Mouse (Mus musculus): ENCODE measurements around the gene Ebf3. TPM values are rescaled to one million over a fixed set of nuclear protein-coding genes. Genes with fewer than 3 reads are reported as not detected.

Ebf3 gene
- polyA plus RNA-seq, 1 experiment, result 0.70 TPM

DNA sequence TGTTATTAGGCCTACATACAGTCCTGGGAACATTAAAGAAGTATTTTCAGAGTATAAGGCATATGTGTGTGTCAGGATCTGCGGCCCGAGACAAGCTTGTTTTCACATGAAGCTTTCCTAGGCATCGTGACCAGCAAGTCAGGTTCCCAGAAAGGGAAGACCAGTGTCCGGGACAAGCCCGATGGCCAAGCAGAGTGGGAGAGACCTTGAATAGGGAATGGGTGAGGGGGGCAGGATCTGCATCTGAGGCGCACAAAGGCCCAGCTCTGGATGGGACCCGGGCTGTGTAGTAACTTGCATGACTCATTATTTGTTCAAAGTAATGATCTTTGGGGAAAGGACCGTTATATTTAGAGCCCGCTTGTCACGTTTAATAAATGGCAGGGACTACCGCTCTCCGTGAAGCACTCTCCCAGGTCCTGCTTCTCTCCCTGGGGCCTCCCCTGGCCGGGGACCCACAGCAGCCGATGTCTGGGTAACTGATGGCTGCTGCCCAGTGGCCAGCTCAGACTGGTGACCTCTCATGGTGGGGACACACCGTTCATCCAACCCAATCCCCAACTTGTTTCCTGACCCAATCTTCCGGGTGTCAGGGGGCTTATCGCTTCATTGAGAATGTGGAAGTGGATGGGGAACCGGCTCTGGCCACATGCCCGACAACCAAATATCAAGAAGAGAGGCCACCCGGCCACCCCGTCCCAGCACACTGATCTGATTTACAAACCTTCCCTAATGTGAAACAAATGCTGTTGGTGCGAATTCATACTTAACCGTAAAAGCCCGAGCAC lies 16.5 kb downstream of the Ebf3 start:
- Histone ChIP-seq H3K27me3 (ENCODE audit: control insufficient read depth, insufficient read depth, low read length) (no peaks in the 10 kb centered on the region), H3K36me3 (ENCODE audit: control insufficient read depth, insufficient read depth, low read length) (no peaks in the 10 kb centered on the region), H3K4me1 (ENCODE audit: control insufficient read depth, insufficient read depth, insufficient read length, low read length) (no peaks in the 10 kb centered on the region), H3K27ac (ENCODE audit: insufficient read depth, low read depth, low read length) (no peak overlapping the region), H3K4me3 (ENCODE audit: low read depth, low read length) (no peak overlapping the region)
- TF ChIP-seq CTCF (IDR thresholded peaks at IDR 0.05; ENCODE audit: extremely low read depth, insufficient read length, insufficient replicate concordance, low read depth, low read length), result no peak
- TF ChIP-seq POLR2A (IDR thresholded peaks at IDR 0.05; ENCODE audit: low read depth, low read length), result no peak
- WGBS, result 63% methylated on average over 24 of the region's 24 CpGs

DNA sequence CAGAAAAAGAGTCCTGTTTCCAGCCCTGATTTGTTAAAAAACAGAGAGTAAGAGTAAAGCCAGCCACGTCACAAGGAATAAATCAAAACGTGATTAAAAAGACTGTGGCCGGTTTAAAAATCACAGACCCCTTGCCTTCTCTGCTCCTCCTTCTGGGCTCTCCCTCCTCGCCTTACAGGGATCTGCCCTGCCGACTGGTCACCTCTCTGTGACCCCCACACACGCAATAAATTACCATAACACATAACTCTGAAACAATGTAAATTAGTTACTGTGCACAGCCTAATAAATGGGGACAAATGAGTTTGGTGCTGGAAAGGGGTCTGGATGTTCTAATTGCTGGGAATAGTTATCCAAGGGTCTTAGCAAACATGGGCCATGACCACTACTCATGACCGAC lies 17.1 kb downstream of the Ebf3 start:
- H3K36me3 ChIP-seq (ENCODE audit: control insufficient read depth, insufficient read depth, low read length), result no peaks in the 10 kb centered on the region
- TF ChIP-seq CTCF (IDR thresholded peaks at IDR 0.05; ENCODE audit: extremely low read depth, insufficient read length, insufficient replicate concordance, low read depth, low read length) (no peak), POLR2A (IDR thresholded peaks at IDR 0.05; ENCODE audit: low read depth, low read length) (no peak)
- 61% methylated on average over 7 of the region's 7 CpGs for WGBS
- no peak overlapping the region for H3K27ac ChIP-seq (ENCODE audit: insufficient read depth, low read depth, low read length)
- H3K4me3 ChIP-seq (ENCODE audit: low read depth, low read length), result no peak overlapping the region
- no peaks in the 10 kb centered on the region for H3K27me3 ChIP-seq (ENCODE audit: control insufficient read depth, insufficient read depth, low read length)
- no peaks in the 10 kb centered on the region for H3K4me1 ChIP-seq (ENCODE audit: control insufficient read depth, insufficient read depth, insufficient read length, low read length)

DNA sequence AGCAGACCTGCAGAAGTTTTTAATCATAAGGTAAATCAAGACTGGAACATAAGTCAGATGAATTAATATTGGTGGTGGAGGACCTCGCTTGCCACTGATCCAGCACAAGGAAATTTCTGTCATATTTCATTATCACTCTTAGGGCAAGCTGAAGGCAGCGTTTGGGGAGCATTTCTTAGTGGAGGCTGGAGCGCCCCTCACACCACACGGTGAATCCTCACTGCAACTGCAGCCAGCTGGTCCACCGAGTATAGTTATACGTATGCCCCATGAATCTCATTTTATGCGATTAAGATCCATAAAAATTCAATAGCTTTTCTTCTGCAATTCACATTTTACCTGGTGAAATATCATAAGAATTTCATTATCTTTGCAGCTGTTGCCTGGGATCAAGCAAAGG lies 18.6 kb downstream of the Ebf3 start:
- Histone ChIP-seq H3K27ac (ENCODE audit: insufficient read depth, low read depth, low read length) (no peak overlapping the region), H3K4me1 (ENCODE audit: control insufficient read depth, insufficient read depth, insufficient read length, low read length) (no peaks in the 10 kb centered on the region), H3K4me3 (ENCODE audit: low read depth, low read length) (no peak overlapping the region), H3K27me3 (ENCODE audit: control insufficient read depth, insufficient read depth, low read length) (no peaks in the 10 kb centered on the region), H3K36me3 (ENCODE audit: control insufficient read depth, insufficient read depth, low read length) (no peaks in the 10 kb centered on the region)
- TF ChIP-seq POLR2A (IDR thresholded peaks at IDR 0.05; ENCODE audit: low read depth, low read length) (no peak), CTCF (IDR thresholded peaks at IDR 0.05; ENCODE audit: extremely low read depth, insufficient read length, insufficient replicate concordance, low read depth, low read length) (no peak)
- WGBS, result 78% methylated on average over 7 of the region's 7 CpGs

DNA sequence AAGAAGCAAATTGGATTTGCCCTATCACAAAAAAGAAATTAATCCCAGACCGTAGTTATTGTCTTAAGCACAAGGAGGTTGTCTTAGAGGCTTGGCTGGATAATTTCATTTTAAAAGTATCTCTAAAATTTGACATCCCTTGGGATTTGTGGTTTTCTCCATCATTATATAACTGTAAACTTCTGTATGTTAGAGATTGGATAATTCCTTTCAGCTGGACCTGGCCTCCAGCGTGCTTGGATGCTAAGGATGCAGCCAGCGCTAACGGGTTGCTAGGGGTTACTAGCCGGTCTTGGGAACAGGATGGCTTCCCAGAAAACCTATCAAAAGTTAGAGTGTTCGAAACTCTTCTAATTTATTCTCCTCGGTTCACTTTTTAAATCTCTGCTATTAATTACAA lies 19.8 kb downstream of the Ebf3 start:
- Histone ChIP-seq H3K36me3 (ENCODE audit: control insufficient read depth, insufficient read depth, low read length) (no peaks in the 10 kb centered on the region), H3K4me1 (ENCODE audit: control insufficient read depth, insufficient read depth, insufficient read length, low read length) (no peaks in the 10 kb centered on the region), H3K27me3 (ENCODE audit: control insufficient read depth, insufficient read depth, low read length) (no peaks in the 10 kb centered on the region), H3K27ac (ENCODE audit: insufficient read depth, low read depth, low read length) (no peak overlapping the region), H3K4me3 (ENCODE audit: low read depth, low read length) (no peak overlapping the region)
- TF ChIP-seq CTCF (IDR thresholded peaks at IDR 0.05; ENCODE audit: extremely low read depth, insufficient read length, insufficient replicate concordance, low read depth, low read length) (no peak), POLR2A (IDR thresholded peaks at IDR 0.05; ENCODE audit: low read depth, low read length) (no peak)
- 87% methylated on average over 7 of the region's 7 CpGs for WGBS

DNA sequence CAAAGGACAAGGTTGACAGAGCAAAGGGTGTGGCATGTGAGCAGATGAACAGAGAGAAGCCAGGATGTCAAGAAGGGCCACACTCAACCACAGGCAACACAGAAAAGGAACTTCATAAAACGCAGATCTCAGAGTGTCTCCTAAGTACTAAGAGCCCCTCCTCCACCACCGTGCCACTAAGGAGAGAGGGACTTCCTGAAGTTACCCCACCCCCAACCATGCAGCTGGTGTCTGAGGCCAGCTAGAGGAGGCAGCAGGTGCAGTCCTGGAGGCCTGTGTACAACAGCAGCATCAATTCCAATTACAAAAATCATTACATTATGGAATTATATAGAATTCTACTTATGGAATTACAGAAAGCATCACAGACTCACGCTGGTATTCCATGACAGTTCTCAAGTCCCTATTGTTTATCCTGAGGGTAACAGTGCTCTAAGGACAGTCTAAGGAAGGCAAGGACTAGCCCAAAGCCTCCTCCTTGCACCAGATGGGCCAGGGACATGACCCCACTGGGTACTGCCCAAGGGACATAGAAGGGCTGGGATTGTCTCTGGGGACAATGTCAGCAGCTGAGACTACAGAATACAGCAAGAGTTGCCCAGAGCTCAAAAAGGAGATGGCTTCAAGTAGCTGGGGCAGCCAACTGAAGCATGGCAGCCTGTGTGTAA lies 24.8 kb downstream of the Ebf3 start:
- Histone ChIP-seq H3K27me3 (ENCODE audit: control insufficient read depth, insufficient read depth, low read length) (no peaks in the 10 kb centered on the region), H3K36me3 (ENCODE audit: control insufficient read depth, insufficient read depth, low read length) (no peaks in the 10 kb centered on the region), H3K4me3 (ENCODE audit: low read depth, low read length) (no peak overlapping the region), H3K27ac (ENCODE audit: insufficient read depth, low read depth, low read length) (no peak overlapping the region), H3K4me1 (ENCODE audit: control insufficient read depth, insufficient read depth, insufficient read length, low read length) (no peaks in the 10 kb centered on the region)
- 40% methylated on average over 3 of the region's 3 CpGs for WGBS
- TF ChIP-seq CTCF (IDR thresholded peaks at IDR 0.05; ENCODE audit: extremely low read depth, insufficient read length, insufficient replicate concordance, low read depth, low read length), result no peak
- no peak for TF ChIP-seq POLR2A (IDR thresholded peaks at IDR 0.05; ENCODE audit: low read depth, low read length)

DNA sequence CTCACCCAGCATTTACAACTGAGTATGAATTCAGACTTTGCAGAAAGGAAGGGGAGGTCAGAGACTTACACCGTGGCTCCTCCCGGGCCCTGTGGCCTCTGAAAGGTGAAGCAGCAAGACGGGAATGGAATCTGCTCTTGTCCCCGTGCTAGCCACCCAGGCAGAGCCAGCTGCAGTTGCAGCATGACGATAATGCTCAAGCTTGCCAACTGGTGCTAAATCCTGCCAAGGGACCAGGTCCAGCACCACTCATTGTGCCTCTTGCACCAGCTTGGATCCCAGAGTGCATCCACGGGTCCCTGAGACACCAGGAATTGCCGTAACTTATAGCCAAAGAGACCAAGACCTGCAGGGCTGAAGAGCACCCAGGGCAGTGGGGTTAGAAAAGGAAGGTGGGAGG lies 36.1 kb downstream of the Ebf3 start:
- no peak overlapping the region for H3K4me3 ChIP-seq (ENCODE audit: low read depth, low read length)
- H3K4me1 ChIP-seq (ENCODE audit: control insufficient read depth, insufficient read depth, insufficient read length, low read length), result no peaks in the 10 kb centered on the region
- H3K27me3 ChIP-seq (ENCODE audit: control insufficient read depth, insufficient read depth, low read length), result no peaks in the 10 kb centered on the region
- WGBS, result 81% methylated on average over 7 of the region's 7 CpGs
- no peak for TF ChIP-seq CTCF (IDR thresholded peaks at IDR 0.05; ENCODE audit: extremely low read depth, insufficient read length, insufficient replicate concordance, low read depth, low read length)
- TF ChIP-seq POLR2A (IDR thresholded peaks at IDR 0.05; ENCODE audit: low read depth, low read length), result no peak
- no peak overlapping the region for H3K27ac ChIP-seq (ENCODE audit: insufficient read depth, low read depth, low read length)
- H3K36me3 ChIP-seq (ENCODE audit: control insufficient read depth, insufficient read depth, low read length), result no peaks in the 10 kb centered on the region

DNA sequence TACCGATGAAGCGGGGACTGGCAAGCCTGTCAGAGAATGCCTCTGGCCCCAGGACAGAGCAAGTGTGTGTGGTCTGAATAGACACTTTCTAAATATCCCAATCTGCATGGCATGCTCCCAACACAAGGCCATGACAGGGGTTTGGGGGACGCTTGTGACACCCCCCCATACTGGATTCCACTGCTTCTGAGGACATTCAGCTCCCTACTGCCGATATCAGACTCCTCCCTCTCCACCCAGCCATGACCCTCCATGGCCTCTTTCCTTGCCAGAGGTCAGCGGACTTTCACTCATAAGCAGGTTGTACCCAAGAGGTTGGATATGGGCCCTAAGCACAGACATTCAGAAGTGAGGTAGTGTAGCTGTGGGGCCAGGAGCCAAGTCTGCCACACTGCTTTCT lies 36.5 kb downstream of the Ebf3 start:
- 80% methylated on average over 5 of the region's 5 CpGs for WGBS

More for the DNA sequence above, 36.5 kb downstream of the Ebf3 start:
- Histone ChIP-seq H3K27ac (ENCODE audit: insufficient read depth, low read depth, low read length) (no peak overlapping the region), H3K4me3 (ENCODE audit: low read depth, low read length) (no peak overlapping the region), H3K27me3 (ENCODE audit: control insufficient read depth, insufficient read depth, low read length) (no peaks in the 10 kb centered on the region), H3K4me1 (ENCODE audit: control insufficient read depth, insufficient read depth, insufficient read length, low read length) (no peaks in the 10 kb centered on the region), H3K36me3 (ENCODE audit: control insufficient read depth, insufficient read depth, low read length) (no peaks in the 10 kb centered on the region)
- TF ChIP-seq CTCF (IDR thresholded peaks at IDR 0.05; ENCODE audit: extremely low read depth, insufficient read length, insufficient replicate concordance, low read depth, low read length), result no peak
- no peak for TF ChIP-seq POLR2A (IDR thresholded peaks at IDR 0.05; ENCODE audit: low read depth, low read length)

All from small intestine, adult 2 months (tissue).